8 mouse cellular contexts compared by ENCODE assay signal in genomic region chr2:90782458-90782857, GRCm38 (mm10). TPM values are rescaled to one million over a fixed set of nuclear protein-coding genes. Genes with fewer than 3 reads are reported as not detected.
A peak's percentile ranks its signal among the peaks of the same experiment; 100 is the strongest.
DNase-seq lines count a peak whose midpoint lies in the region; ATAC-seq and TF ChIP-seq lines count a peak whose summit lies in the region.

TSS of gene Agbl2 (plus strand) at chr2:90782727.

- H3K9ac ChIP-seq in embryonic facial prominence, embryonic 12.5 days = peak within 1 kb of the TSS; percentile 44
- H3K9ac ChIP-seq in liver, adult 2 months (ENCODE audit: low read depth, low read length) = peak within 1 kb of the TSS; percentile 55
- peak within 1 kb of the TSS; percentile 35; the same call in 1 of the 2 replicates for H3K9ac ChIP-seq in midbrain, embryonic 16.5 days (ENCODE audit: low read depth, low read length)

- WGBS in embryonic facial prominence, embryonic 12.5 days = 1% methylated on average over 11 of the region's 11 CpGs
- WGBS in liver, adult 2 months = 35% methylated on average over 11 of the region's 11 CpGs
- WGBS in midbrain, embryonic 16.5 days = 5% methylated on average over 11 of the region's 11 CpGs

- peaks cover 12% of the 10 kb centered on the region for H3K4me1 ChIP-seq in embryonic facial prominence, embryonic 12.5 days
- no peaks in the 10 kb centered on the region; the same call in 1 of the 2 replicates for H3K4me1 ChIP-seq in liver, adult 2 months (ENCODE audit: control insufficient read depth, insufficient read depth, low read length)
- H3K4me1 ChIP-seq in midbrain, embryonic 16.5 days (ENCODE audit: control insufficient read depth, insufficient read depth, low read length) = peaks cover 12% of the 10 kb centered on the region

- no peaks in the 10 kb centered on the region for H3K79me2 ChIP-seq in liver, adult 2 months (ENCODE audit: control insufficient read depth, insufficient read depth, low read length)

- H3K4me3 ChIP-seq in embryonic facial prominence, embryonic 12.5 days = peak within 1 kb of the TSS; percentile 46
- H3K4me3 ChIP-seq in liver, adult 2 months (ENCODE audit: insufficient read depth, low read depth, low read length) = peak within 1 kb of the TSS; percentile 56
- H3K4me3 ChIP-seq in midbrain, embryonic 16.5 days (ENCODE audit: low read depth, low read length) = peak within 1 kb of the TSS; percentile 25

- TF ChIP-seq POLR2A in liver, adult 2 months (IDR thresholded peaks at IDR 0.05; ENCODE audit: extremely low read depth, insufficient read depth, low read length) = no peak

- H3K27ac ChIP-seq in embryonic facial prominence, embryonic 12.5 days = no peak within 1 kb of the TSS
- H3K27ac ChIP-seq in liver, adult 2 months (replicated peaks; ENCODE audit: insufficient read depth, low read depth, low read length) = no peak within 1 kb of the TSS
- no peak within 1 kb of the TSS for H3K27ac ChIP-seq in midbrain, embryonic 16.5 days (ENCODE audit: low read length)

- ATAC-seq in embryonic facial prominence, embryonic 12.5 days (ENCODE audit: insufficient number of reproducible peaks, insufficient read depth, low FRiP score, low TSS enrichment) = peak; percentile 73; the same call in 1 of the 2 replicates
- ATAC-seq in midbrain, embryonic 16.5 days = peak; percentile 61; the same call in 1 of the 2 replicates

- peak within 1 kb of the TSS; percentile 97 for H3K4me2 ChIP-seq in embryonic facial prominence, embryonic 12.5 days (replicated peaks)
- peak within 1 kb of the TSS; percentile 62 for H3K4me2 ChIP-seq in midbrain, embryonic 16.5 days (ENCODE audit: low read length)

- DNase-seq in CD4-positive helper T cell, adult 2 months (ENCODE audit: low read depth, low spot score) = peak; percentile 11
- DNase-seq in WW6 (ENCODE audit: low read depth, low spot score) = peak; percentile 26
- DNase-seq in heart, postnatal 14 days = peak; percentile 19 to 34
- no peak for DNase-seq in liver, adult 2 months (ENCODE audit: extremely low read depth, low read depth, low spot score)
- DNase-seq in layer of hippocampus, adult 9-11 months = no peak
- DNase-seq in layer of hippocampus, postnatal 25 days (ENCODE audit: extremely low spot score in 1 of 2, low spot score in 1 of 2) = no peak

- peaks cover 36% of the 10 kb centered on the region for H3K36me3 ChIP-seq in embryonic facial prominence, embryonic 12.5 days
- H3K36me3 ChIP-seq in liver, adult 2 months (ENCODE audit: control insufficient read depth, insufficient read depth, low read length) = peaks cover 32% of the 10 kb centered on the region
- H3K36me3 ChIP-seq in midbrain, embryonic 16.5 days (ENCODE audit: control insufficient read depth, insufficient read depth, low read length) = peaks cover 23% of the 10 kb centered on the region

- intact Hi-C loops in heart, postnatal 14 days (cut with DNase I) = no loop called here

- no peak for TF ChIP-seq CTCF in liver, adult 2 months (IDR thresholded peaks at IDR 0.05; ENCODE audit: low read depth, low read length)

- H3K27me3 ChIP-seq in embryonic facial prominence, embryonic 12.5 days = no peaks in the 10 kb centered on the region
- no peaks in the 10 kb centered on the region for H3K27me3 ChIP-seq in liver, adult 2 months (ENCODE audit: control insufficient read depth, insufficient read depth, low read length)
- H3K27me3 ChIP-seq in midbrain, embryonic 16.5 days (ENCODE audit: control insufficient read depth, insufficient read depth, low read depth, low read length) = peaks cover 5% of the 10 kb centered on the region

- H3K9me3 ChIP-seq in embryonic facial prominence, embryonic 12.5 days = no peaks in the 10 kb centered on the region
- H3K9me3 ChIP-seq in midbrain, embryonic 16.5 days (replicated peaks; ENCODE audit: control insufficient read depth, low read length, poor library complexity, severe bottlenecking) = no peaks in the 10 kb centered on the region

RNA-seq across cellular contexts. Expression of gene Agbl2, which starts in this region (rescaled TPM):
- 0.98 and 1.1 TPM in 2 replicates for polyA plus RNA-seq in embryonic facial prominence, embryonic 12.5 days (2016; fragmentation: Nextera tagmentation; extraction: Ambion mirVana)
- 1 to 10 TPM; 1.2 to 1.3 TPM for total RNA-seq in heart, postnatal 14 days (2021)
- total RNA-seq in liver, adult 2 months (2014; rRNA removed) = not detected in 2 replicates
- polyA plus RNA-seq in liver, adult 2 months (2012; rRNA removed) = 0.05 TPM in 1 of 2 replicates, not detected in the other
- polyA plus RNA-seq in midbrain, embryonic 16.5 days (2015; fragmentation: Nextera tagmentation; extraction: Ambion mirVana) = 0.51 and 0.56 TPM in 2 replicates
- under 1 TPM; 0.52 to 0.92 TPM for total RNA-seq in layer of hippocampus, postnatal 25 days (2021)

Comparison
In these comparisons a context has a peak if more than half of its experiments do, and no peak if none do; other contexts are left out.
1. Peak in ATAC-seq, H3K4me3 ChIP-seq, H3K9ac ChIP-seq and H3K4me2 ChIP-seq in midbrain, embryonic 16.5 days; RNA of the gene not detected or under 1 TPM.
2. DNase-seq: peak in CD4-positive helper T cell, adult 2 months (single experiment), WW6 (single experiment) and heart, postnatal 14 days (2 of 2); none in liver, adult 2 months (single experiment), layer of hippocampus, adult 9-11 months (single experiment) and layer of hippocampus, postnatal 25 days (0 of 2).
3. Peak in every context shown above with its lines, with median percentiles within 50 percentile points of each other: H3K4me3 ChIP-seq and H3K9ac ChIP-seq.